Mouse (Mus musculus): ENCODE data around the gene Kyat3. TPM values are rescaled to one million over a fixed set of nuclear protein-coding genes. Genes with fewer than 3 reads are reported as not detected.
A peak's percentile ranks its signal among the peaks of the same experiment; 100 is the strongest.

Kyat3 gene
- total RNA-seq, 1 experiment from 2014 or later, result 16.5 TPM

GRCm38 (mm10) chr3:142743973-142744898 is 43.4 kb downstream of the Kyat3 start:
- ATAC-seq (replicated peaks; ENCODE audit: low read depth, poor library complexity, severe bottlenecking), result peak; percentile 93

- ATAC-seq (replicated peaks; ENCODE audit: low read depth, poor library complexity, severe bottlenecking), result no peak
Observed at GRCm38 (mm10) chr3:142745076-142745475, 44.2 kb downstream of the Kyat3 start.

- no peak for ATAC-seq (replicated peaks; ENCODE audit: low read depth, poor library complexity, severe bottlenecking)
Observed at GRCm38 (mm10) chr3:142747673-142748072, 46.8 kb downstream of the Kyat3 start.

- no peak for ATAC-seq (replicated peaks; ENCODE audit: low read depth, poor library complexity, severe bottlenecking)
Observed at GRCm38 (mm10) chr3:142749131-142749530, 48.3 kb downstream of the Kyat3 start.

- no peak for ATAC-seq (replicated peaks; ENCODE audit: low read depth, poor library complexity, severe bottlenecking)
Observed at GRCm38 (mm10) chr3:142755132-142755867, 54.4 kb downstream of the Kyat3 start.

GRCm38 (mm10) chr3:142757841-142758240 is 57.0 kb downstream of the Kyat3 start:
- peak; percentile 72 for ATAC-seq (replicated peaks; ENCODE audit: low read depth, poor library complexity, severe bottlenecking)

- ATAC-seq (replicated peaks; ENCODE audit: low read depth, poor library complexity, severe bottlenecking), result no peak
Observed at GRCm38 (mm10) chr3:142758593-142758992, 57.7 kb downstream of the Kyat3 start.

GRCm38 (mm10) chr3:142760356-142760755 is 59.5 kb downstream of the Kyat3 start:
- ATAC-seq (replicated peaks; ENCODE audit: low read depth, poor library complexity, severe bottlenecking), result no peak

GRCm38 (mm10) chr3:142764995-142765777 is 64.3 kb downstream of the Kyat3 start, which contains the start of gene Gtf2b:
TSS of gene Gtf2b (plus strand) at chr3:142765045.
- peak; percentile 86 for ATAC-seq (replicated peaks; ENCODE audit: low read depth, poor library complexity, severe bottlenecking)

- peak; percentile 9 for ATAC-seq (replicated peaks; ENCODE audit: low read depth, poor library complexity, severe bottlenecking)
Observed at GRCm38 (mm10) chr3:142765778-142766165, 64.9 kb downstream of the Kyat3 start.

GRCm38 (mm10) chr3:142768498-142768897 is 67.6 kb downstream of the Kyat3 start:
- ATAC-seq (replicated peaks; ENCODE audit: low read depth, poor library complexity, severe bottlenecking), result no peak

- ATAC-seq (replicated peaks; ENCODE audit: low read depth, poor library complexity, severe bottlenecking), result no peak
Observed at GRCm38 (mm10) chr3:142770518-142770917, 69.7 kb downstream of the Kyat3 start.

- peak; percentile 22; the same call in 1 of the 2 replicates for ATAC-seq (replicated peaks; ENCODE audit: low read depth, poor library complexity, severe bottlenecking)
Observed at GRCm38 (mm10) chr3:142773538-142774191, 72.8 kb downstream of the Kyat3 start.

- no peak for ATAC-seq (replicated peaks; ENCODE audit: low read depth, poor library complexity, severe bottlenecking)
Observed at GRCm38 (mm10) chr3:142777227-142777626, 76.4 kb downstream of the Kyat3 start.

- ATAC-seq (replicated peaks; ENCODE audit: low read depth, poor library complexity, severe bottlenecking), result no peak
Observed at GRCm38 (mm10) chr3:142786423-142787072, 85.7 kb downstream of the Kyat3 start.

GRCm38 (mm10) chr3:142795587-142795986 is 94.7 kb downstream of the Kyat3 start:
- no peak for ATAC-seq (replicated peaks; ENCODE audit: low read depth, poor library complexity, severe bottlenecking)
